Mouse (Mus musculus): ENCODE measurements at regions not wholly inside any gene's neighbourhood (a gene's known extent, or its start where the extent isn't known, plus 50 kb on each side); places are given as distances from the start of the nearest gene placed in this dataset.

DNA sequence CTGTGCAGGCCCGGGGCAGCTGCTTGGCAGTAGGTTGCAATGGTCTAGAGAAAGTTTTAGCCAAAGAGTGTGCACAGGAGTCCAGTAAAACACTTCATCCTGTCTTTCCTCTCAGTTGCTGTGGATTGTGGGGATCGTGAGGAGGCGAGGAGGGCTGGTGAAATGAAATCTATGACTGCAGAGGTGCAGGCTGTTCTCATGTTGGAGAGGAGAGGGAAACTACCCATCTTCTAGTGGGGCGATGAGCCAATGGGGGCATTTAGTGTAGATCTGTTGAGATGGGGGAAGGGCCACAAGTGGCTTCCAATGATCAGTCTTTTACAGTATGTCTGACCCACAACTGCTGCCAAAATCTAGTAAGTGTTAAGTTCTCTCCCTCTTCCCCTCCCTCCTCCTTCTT, 203.4 kb downstream of the Rnd3 start:
- no peak for DNase-seq (ENCODE audit: inconsistent age in 2 of 2, low spot score in 1 of 2)

DNA sequence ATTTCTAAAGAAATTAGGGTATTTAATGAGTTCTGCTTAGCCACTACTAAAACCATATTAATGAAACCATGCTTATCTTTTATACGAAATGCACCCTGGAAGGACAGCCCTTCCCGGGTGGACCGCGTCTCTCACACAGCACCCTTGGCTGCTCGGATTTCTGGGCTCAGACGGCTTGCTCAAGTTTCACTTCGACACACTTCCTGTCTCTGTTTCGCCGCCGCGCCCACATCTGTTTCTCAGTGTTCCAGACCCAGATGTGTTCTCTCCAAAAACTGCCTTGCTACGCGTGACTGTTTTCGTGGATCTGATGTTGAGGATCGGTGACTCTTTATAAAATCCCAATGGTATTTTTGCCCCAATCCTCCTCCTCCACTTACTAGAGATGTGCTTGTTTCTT, 205.7 kb downstream of the Rnd3 start:
- DNase-seq (ENCODE audit: inconsistent age in 2 of 2, low spot score in 1 of 2): no peak

- peak in 1 of 2 experiments; percentile 31 for DNase-seq (ENCODE audit: inconsistent age in 2 of 2, low spot score in 1 of 2)
Observed at GRCm38 (mm10) chr2:50942741-50943140, 206.2 kb downstream of the Rnd3 start.

DNA sequence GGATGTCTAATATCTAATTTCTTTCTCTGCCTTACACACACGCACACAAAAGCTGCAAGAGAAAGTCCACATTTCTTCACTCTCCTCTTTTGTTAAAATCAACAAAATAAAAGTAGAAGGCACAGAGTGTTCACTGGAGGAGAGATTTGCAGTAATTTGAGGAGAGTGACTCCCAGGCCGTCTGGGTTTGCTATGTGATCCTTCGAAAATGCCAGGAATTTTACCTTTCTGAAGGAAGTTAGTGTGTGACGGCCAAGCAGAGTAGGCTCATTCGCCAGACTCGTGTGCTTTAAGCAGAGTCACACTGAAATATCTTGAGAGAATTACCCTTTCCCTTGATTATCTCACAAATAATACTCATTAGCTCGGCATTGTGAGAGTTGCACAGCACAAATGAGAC, 216.0 kb downstream of the Rnd3 start:
- no peak for DNase-seq (ENCODE audit: inconsistent age in 2 of 2, low spot score in 1 of 2)

GRCm38 (mm10) chr2:50921002-50921401, 227.9 kb downstream of the Rnd3 start:
- no peak for DNase-seq (ENCODE audit: inconsistent age in 2 of 2, low spot score in 1 of 2)

GRCm38 (mm10) chr2:50916323-50917221, 232.3 kb downstream of the Rnd3 start:
- DNase-seq (ENCODE audit: inconsistent age in 2 of 2, low spot score in 1 of 2): peak; percentile 34 to 79

DNA sequence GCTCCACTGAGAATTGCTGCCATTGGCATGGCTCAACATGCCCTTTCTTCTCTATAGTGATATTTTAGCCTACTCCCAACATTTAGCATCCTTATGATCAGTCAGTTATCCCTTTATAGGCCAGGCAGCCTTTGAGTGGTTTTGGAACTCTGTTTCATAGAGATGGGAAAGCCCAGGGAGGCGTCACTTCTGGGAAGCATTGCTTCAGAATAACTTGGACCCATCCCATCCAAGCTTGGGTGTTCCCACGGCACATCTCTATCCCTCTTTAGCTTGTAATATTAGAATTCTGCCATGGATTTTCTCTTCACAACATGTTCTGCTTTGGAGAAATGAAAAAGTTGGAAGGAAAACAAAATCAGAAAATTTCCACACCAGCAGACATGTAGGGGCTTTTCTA, 233.8 kb downstream of the Rnd3 start:
- DNase-seq (ENCODE audit: inconsistent age in 2 of 2, low spot score in 1 of 2): peak in 1 of 2 experiments; percentile 39

GRCm38 (mm10) chr2:50914176-50914575, 234.7 kb downstream of the Rnd3 start:
- DNase-seq (ENCODE audit: inconsistent age in 2 of 2, low spot score in 1 of 2): no peak

DNA sequence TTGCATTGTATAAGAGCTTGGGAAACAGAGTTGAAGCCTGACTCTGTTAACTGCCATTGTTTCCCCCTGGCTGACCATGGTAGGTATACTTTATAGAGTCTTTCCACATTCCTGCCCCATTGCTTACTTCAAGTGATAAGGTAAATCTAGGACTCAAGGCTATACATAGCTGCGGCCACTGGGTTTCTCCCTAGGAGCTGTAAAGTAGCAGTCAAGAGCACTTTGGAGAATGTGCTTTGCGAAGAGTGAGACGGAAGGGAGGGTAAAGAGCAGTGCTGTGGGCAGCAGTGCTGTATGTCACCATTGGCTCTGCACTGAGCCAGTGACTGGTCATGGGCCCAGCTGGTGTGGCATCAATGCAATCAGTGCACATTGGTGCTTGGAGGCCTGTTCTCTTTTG, 240.1 kb downstream of the Rnd3 start:
- no peak for DNase-seq (ENCODE audit: inconsistent age in 2 of 2, low spot score in 1 of 2)

GRCm38 (mm10) chr2:50902701-50903100, 246.2 kb downstream of the Rnd3 start:
- DNase-seq (ENCODE audit: inconsistent age in 2 of 2, low spot score in 1 of 2): no peak

DNA sequence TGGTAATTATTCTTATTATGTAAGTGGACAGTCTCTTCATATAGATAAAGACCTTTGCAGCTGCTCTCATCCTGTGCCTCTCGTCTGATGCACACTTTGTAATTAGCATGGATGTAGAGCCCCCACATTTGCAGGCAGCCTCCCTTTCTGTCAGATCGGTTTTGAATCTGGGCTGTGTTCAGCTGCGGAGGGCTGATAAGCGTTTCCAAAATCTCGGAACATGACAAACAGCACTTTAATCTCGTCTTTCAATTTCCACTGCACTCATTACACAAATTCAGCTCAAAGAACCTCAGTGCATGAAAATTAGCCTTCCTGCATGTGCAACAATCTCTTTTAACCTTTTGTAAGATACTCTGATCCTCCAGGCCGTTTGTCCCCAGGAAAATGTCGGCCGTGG, 246.7 kb downstream of the Rnd3 start:
- DNase-seq (ENCODE audit: inconsistent age in 2 of 2, low spot score in 1 of 2): no peak

GRCm38 (mm10) chr2:50888992-50889391, 259.9 kb downstream of the Rnd3 start:
- DNase-seq (ENCODE audit: inconsistent age in 2 of 2, low spot score in 1 of 2): no peak

- DNase-seq (ENCODE audit: inconsistent age in 2 of 2, low spot score in 1 of 2): no peak
Observed at GRCm38 (mm10) chr2:50887954-50888353, 261.0 kb downstream of the Rnd3 start.

GRCm38 (mm10) chr2:50885924-50886315, 263.0 kb downstream of the Rnd3 start:
- DNase-seq (ENCODE audit: inconsistent age in 2 of 2, low spot score in 1 of 2): no peak

GRCm38 (mm10) chr2:50885280-50885923, 263.5 kb downstream of the Rnd3 start:
- DNase-seq (ENCODE audit: inconsistent age in 2 of 2, low spot score in 1 of 2): no peak

DNA sequence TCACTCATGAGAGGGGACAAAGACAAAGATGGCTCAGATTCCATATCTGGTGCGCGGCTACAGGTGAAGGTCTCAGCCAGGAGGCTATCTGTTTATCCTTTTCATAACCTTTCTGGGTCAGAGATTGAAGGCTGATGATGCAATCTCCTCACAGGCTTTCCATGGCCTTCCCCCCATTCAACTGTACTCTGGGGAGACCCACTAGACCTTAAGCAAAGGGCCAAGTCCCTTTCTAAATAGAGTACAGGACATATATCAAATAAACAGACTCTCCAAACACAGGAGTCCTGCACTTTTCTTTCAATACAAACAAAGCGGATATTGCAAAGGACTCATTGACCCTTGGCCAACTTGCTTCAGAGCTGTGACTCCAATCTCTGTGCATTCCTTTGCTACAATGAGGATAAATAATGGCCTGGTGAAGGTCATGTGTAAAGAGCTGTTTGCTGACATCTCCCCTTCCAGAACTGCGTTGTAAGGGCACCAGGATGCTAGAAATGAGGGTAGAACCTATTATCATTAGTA, 267.3 kb downstream of the Rnd3 start:
- peak in 1 of 2 experiments; percentile 55 for DNase-seq (ENCODE audit: inconsistent age in 2 of 2, low spot score in 1 of 2)

GRCm38 (mm10) chr2:50880806-50881205, 268.1 kb downstream of the Rnd3 start:
- peak; percentile 60 to 70 for DNase-seq (ENCODE audit: inconsistent age in 2 of 2, low spot score in 1 of 2)

DNA sequence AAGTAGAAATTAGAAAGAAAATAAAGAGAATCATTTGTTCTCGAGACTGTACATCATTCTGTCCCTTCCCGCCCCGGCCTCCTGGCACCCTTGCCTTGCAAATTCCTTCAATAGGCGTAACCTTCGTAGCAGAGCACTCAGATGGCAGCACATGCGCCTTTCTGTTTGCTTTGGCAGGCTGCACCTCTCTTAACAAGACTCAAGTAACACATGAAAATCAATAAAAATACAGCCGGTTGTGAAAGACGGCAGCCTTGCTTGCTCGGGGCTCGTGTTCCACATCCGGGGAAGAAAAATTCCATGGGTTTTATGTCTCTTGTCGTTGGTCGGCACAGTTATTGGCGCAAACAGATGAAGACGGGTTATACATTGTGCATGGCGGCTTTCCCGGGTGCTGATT, 271.2 kb downstream of the Rnd3 start:
- peak in 1 of 2 experiments; percentile 50 for DNase-seq (ENCODE audit: inconsistent age in 2 of 2, low spot score in 1 of 2)

DNA sequence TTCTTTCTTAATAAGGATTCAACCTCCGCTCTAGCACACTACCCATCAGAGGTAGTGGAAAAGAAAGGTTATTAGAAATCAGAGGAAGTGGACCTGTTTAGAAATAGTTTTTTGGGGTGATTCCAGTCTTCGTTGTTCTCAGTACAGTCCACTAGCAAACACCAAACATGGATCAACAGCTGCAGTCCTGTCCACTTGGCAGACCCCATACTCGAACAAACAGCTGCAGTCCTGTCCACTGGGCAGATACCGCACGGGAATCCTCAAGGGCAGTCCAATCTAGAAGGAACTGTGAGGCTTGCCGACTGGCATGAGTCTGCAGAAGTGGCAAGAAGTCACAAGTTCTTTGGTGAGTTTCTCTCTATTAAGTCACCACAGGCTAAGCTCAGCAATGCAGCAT, 273.8 kb downstream of the Rnd3 start:
- no peak for DNase-seq (ENCODE audit: inconsistent age in 2 of 2, low spot score in 1 of 2)

DNA sequence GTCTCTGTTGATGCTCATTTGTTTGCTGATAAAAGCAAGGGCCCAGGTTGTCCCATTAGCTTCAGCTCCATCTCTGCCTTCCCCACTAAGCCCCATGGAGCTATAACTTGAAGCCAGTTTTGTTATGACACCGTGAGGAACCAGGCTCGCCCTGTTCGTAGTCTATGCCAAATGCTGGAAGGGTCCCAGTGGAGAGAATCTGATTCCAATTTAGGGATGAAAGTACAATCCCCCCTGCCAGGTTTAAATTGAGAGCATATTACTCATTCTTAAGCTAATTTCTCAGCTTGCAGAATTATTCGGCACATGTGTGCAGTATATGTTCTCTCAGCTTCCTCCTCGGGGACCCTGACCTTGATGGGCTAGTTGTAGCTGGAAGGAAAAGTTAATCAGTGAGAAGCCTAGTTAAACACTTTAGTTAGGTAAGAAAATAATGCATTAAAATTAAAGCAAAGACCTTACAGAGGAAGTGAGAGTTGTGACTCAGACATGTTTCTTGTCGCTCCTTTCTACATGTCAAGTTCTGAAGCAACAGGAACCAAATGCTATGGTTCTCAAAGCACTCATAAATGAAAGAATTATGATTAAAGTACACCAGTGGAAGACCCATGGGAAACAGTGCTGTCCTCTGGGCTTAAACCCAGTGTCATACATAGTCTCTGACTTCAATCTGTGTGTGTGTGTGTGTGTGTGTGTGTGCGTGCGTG, 295.2 kb downstream of the Rnd3 start:
- no peak for DNase-seq (ENCODE audit: inconsistent age in 2 of 2, low spot score in 1 of 2)

- DNase-seq (ENCODE audit: inconsistent age in 2 of 2, low spot score in 1 of 2): no peak
Observed at GRCm38 (mm10) chr2:50852413-50852919, 296.4 kb downstream of the Rnd3 start.

Measured in adrenal gland, adult (tissue).